Mouse (Mus musculus): Measurements from ENCODE around the gene Celf5.

The Celf5 gene

DNA sequence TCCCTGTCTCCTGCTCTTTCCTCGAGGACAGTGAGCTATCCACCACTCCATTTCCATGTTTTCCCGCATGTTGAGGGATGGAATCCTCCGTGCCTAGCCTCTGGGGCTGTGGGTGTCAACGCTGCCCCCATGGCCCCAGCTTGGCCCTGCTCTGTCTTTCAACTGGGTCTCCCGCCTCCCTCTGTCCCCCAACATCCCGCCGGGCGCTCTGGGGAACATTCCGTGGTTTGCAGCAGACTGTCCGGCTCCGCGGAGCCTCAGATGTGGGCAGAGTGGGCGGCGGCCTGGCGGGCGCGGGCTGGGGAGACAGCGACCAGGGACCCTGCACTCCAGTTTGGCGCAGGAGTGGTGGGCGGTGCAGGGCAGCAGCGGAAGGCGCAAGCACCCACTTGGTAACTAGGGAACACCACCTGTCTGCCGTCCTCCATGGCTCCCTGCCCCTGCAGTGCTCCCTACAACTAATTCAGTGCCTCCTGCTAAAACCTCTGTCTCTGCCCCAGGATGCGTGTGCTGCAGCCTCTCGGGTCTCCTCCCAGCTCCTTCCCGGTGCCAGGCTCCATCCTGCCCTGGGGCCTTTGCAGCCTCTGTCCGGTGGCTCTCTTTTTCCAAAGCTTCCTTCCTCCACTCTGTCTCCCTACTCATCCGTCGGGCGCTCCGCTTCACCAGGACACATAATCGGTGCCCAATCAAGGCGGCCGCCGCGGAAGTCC, 30.1 kb downstream of the Celf5 start:
- no peak for DNase-seq (ENCODE audit: low read depth, low spot score)

DNA sequence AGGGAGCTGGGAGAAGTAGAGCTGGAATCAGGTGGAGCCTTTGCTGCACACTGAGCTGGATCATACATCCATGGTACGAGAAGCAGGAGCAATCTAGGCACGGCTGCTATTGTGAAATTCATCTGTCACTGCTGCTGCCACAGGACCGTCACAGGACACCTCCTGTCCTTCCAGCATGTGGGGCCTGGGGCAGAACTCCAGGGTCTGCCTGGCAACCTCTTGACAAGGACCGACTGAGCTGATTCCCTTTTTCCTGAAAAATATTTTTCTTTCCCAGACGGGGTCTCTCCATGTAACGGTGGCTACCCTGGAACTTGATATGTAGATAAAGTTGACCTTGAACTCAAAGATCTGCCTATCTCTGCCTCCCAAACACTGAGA, 31.2 kb downstream of the Celf5 start:
- no peak for DNase-seq (ENCODE audit: low read depth, low spot score)

DNA sequence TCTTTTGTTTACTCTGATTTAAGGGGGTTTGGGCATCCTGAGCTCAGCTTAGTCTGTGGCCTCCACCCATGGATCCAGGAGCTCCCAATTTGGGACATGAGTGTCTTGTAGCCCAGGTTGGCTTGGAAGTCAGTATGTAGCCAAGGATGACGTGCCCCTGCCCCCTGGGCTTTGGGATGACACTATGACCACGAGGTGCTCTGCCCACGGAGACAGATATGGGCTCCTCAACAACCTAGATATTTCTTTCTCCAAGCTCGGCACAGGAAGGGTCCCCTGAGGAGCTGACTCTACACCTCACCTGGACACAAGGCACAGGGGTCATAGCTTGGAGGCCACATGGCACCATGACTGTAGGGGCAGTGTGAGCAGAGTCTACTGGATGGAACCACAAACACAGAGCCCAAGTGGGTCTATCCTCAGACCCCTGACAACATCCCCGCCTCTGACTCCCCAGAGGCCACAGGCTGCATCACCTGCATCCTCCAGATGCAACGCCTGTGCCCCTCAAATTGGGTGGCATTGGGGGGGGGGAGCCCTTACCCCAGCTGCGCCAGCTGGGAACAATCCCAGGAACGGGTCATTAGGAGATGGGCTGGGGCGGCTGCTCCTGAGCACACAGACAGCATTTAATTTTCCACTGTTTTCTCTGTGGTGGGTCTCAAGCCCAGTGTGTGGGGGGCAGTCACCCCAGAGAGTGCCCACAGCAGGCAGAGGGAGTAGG, 31.7 kb downstream of the Celf5 start:
- no peak for DNase-seq (ENCODE audit: low read depth, low spot score)

DNA sequence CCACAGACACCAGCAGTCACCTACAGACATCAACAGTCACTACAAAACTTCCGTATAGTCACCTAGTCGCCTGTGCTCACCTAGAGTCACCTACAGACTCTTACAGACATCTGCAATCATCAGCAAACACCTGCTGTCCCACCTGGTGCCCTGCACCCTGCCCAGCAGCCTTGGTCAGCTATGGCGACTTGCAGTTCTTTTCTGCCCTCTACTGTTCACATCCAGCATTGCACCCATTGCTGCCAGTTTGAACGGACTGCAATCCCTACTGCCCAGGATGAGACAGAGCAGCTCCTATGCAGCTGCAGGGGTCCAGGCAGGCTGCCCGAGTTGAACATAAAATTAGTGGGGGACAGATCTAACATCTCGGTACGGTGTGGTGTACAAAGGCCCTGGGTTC, 32.4 kb downstream of the Celf5 start:
- peak; percentile 90 for DNase-seq (ENCODE audit: low read depth, low spot score)

DNA sequence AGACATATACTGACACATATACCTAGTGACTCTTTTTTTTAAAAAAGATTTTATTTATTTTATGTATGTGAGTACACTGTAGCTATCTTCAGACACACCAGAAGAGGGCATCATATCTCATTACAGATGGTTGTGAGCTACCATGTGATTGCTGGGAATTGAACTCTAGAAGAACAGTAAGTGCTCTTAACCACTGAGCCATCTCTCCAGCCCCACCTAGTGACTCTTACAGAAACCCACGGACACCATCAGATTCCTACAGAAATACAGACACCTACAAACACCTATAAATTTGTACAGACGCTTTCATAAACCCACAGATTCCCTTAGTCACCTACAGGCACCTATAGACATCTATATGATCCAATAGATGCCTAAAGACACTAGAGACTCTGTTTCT, 37.0 kb downstream of the Celf5 start:
- peak; percentile 46 for DNase-seq (ENCODE audit: low read depth, low spot score)

DNA sequence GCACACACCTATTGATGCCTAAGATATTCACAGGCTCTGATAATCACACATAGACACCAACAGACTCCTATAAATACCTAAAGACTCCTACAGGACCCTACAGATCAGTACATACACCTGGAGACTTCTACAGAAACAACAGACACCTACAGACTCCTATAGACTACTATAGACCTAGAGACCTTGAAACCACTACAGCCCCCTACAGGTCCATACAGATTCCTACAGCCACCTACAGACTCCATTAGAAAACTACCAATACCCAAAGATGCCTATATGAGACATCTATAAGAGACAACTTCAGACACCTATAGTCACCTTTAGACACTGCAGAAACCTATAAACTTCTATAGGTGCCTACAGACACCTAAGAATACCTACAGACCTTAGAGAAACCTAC, 41.5 kb downstream of the Celf5 start:
- DNase-seq (ENCODE audit: low read depth, low spot score), result peak; percentile 62

DNA sequence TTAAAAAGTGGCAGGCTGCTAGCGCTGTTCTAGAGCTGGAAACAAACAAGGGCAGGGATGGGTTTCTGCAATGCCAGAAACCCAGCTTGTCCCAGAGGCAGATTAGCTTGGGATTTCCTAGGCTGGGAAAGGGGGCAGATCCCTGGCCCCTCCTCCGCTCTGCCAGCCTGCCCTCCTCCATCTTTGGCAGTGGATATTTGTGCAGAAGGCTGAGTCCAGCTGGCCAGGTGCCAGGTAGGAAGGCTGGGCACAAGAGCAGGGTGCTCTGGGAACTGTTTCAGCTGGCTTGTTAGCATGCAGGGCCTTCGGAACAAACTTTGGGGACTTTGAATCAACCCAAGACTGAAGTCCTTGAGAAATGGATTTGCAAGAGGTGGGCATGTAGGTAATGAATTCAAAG, 47.1 kb downstream of the Celf5 start:
- no peak for DNase-seq (ENCODE audit: low read depth, low spot score)

DNA sequence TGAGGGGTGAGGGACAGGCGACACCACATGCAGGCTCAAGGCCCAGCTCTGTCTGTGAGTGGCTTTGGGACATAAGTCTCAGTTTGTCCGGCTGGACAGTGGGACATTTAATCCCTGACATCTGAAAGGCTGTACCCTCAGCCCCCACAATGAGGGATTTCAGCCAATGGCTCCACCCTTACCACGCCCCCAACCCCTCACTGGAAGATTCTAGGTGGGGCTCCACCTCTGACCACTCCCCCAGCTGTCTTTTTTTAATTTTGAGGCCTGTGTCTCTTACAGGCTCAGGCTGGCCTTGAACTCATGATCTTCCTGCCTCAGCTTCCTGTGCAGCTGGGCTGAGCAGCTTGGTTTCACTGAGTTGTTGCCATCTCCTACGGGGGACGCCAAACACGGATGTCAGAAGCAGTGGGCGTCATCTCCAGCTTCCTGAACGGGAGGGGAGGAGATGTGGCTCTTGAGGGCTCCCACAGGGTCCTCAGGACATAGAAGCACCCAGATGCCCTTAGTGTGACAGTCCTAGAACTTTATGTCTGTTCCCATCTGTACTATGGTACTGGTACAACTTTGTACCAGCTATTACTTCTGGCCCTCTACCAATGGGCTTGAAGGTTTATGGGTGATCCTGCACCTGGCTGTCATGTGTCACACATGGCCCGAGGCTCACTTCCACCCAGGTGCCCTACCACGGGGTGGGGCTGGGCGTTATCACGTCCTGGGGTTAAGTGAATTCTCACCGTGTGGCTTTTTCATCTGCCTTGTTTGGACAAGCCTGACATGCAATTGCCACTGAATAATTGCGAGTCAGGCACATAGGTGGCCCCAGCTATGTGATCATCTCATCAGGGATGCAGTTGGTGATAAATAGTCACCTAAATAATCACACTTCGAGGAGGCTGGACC, 47.9 kb downstream of the Celf5 start:
- peak; percentile 56 for DNase-seq (ENCODE audit: low read depth, low spot score)

DNA sequence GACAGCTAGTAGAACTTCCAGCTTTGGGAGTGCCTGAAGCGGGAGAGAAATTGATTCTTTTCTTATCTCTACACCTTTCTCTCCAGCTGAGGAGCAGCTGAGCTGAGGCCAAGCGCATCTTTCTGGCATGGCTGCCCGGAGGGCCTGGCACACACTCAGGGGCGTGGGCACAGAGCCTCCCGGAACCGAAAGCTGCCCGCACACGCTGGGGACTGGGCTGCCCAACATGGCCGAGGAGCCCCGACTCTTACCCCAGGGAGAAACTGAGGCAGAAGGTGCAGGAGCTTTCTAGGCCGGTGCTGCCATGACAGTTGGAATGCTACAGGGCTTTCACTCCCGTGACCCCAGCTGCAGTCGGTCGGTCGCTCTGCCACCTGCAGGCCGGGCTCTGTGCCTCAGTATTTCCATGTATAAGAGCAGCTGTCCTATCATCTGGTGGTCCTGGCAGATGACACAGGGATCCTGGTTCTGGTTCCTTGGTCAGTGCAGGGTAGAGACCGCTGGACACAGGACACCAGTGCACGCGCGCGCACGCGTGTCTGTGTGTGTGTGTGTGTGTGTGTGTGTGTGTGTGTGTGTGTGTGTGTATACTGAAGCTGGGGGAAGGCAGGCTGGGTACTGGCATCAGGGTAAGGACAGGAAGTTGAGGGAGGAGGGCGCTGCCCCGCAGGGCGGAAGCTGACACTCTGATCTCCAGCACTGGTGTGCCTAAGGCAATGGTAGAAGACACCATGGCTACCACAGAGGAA, 48.8 kb downstream of the Celf5 start:
- DNase-seq (ENCODE audit: low read depth, low spot score), result peak; percentile 83

DNA sequence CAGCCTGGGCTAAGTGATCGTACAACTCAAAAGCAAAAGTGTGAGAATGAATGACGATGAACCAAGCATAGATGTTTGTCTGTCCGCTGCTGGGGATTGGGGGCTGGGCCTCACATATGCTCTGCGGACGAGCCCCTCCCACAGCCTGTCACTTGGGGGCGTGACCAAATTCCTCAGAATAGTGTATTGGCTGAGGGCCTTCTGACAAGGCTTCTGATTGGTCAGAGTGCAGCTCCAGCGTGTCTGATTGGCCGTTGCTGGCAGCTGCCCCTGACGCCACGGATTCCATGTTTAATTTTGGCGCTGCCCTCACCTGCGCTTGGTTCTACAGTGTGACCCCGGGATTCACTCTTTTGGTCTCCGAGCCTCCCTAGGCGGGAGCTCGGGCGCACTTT, 49.6 kb downstream of the Celf5 start:
- peak; percentile 97 for DNase-seq (ENCODE audit: low read depth, low spot score)

DNA sequence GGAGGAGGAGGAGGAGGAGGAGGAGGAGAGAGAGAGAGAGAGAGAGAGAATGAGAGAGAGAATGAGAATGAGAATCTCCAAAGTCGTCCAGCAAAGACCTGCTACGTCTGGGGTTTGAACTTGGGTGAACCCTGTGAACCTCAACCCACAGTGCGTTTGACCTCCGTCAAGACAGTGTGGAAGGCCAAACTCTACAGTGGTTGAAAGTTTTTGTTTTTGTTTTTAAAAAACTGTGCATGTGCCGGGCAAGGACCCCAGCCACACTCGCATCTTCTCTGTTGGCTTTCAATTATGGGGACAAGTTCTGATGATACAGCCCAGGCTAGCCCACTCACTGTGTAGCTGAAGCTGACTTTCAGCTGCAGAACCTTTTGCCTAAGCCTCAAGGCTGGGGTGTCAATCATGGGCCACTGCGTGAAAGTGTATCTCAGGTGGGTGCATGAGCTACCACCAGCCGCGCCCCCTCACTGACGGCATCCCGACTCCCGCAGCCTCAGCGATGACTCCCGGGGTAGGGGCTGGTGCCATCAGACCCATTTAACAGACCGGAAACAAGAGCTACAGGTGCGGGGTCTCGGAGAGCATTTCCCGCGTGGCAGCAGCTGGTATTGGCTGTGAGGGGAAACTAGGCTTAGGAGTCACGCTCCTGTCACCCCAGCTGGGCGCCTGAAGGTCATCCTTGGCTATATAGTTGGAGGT, 50.2 kb downstream of the Celf5 start:
- DNase-seq (ENCODE audit: low read depth, low spot score), result no peak

DNA sequence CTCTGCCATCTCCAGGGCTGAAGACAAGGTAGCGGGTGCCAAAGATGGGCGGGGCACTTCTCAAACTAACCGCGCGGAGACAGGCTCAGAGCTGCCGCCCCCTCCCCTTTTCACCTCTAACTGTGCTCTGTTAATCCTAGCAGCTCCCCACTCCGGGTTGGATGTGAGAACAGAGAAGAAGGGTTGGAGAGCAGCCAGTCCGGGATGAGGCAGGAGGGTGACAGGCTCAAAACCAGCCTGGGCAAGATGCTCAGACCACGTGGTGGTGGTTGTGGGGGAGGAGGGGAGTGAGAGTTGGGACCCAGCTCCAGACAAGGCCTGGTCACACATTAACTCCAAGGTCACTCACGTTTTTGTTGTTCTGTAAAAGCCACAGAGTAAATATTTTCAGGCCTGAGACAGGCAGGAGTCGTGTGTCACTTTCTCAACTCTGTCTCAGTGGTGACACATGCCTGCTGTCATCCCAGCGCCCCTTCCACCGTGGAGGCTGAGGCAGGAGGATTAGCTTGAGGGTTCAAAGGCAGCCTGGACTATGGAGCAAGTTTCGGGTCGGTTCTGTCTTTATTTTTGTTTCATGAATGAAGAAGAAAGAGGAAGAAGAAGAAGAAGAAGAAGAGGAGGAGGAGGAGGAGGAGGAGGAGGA, 50.9 kb downstream of the Celf5 start:
- peak; percentile 63 for DNase-seq (ENCODE audit: low read depth, low spot score)

DNA sequence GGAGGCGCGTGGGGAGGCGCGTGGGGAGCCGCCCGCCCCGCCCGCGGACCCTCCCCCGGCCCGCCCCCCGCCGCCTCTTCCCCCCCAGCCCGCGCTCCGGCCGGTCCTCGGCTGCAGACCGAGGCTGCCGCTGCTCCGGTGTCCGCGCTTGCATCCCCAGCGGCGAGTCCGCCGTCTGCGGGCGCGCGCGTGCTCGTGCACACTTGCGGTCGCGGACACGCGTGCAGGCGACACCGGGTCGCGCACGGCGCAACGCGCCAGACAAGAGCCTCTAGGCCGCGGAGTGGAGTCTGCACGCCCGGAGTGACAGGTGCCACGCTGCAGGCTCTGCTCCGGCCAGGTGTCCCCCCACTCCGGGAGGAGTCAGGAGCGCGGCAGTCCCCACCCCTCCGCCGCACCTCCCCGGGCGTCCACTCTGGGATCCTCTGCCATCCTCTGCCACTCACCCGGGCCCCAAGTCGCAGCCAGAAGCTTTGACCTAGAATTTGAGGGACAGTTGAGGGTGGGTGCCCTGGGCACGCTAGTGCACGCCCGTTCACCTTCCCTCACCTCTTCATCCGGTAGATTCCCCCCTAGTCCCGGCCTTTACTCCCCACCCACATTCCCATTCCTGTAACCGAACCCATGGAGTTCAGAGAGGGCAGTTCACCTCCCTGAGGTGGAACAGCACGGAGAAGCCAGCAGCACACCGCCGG, 51.5 kb downstream of the Celf5 start:
- peak; percentile 71 for DNase-seq (ENCODE audit: low read depth, low spot score)

DNA sequence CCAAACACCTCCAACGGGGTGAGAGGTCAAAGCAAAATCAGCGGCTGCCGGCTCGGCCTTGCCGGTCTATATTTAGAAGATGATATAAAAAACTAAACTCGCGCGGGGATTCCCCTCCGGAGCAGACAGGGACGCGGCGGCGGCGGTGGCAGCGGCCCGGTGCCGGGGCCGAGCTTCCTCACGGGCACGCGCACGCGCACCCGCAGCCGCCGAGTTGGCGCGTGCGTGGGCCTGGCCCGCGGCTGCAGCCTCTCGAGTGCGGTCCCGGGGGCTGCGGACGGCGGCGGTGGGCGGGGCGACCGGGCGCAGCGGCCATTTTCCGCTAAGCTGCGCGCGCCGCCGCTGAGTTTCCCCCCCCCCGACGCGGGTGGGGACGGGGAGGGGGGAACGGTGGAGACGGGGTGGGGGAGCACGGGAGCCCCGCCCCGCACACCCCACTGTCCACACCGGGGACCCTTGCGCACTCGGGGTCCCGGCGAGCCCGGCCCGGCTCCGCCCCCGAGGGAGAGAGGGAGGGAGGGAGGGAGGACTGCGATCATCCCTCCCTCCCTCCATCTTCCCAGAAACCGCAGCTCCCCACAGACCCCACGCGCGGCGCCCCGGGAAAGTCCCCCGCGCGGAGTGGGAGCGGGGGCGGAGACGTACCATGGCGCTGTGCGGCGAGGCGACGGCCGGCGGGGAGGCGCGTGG, 52.2 kb downstream of the Celf5 start:
- DNase-seq (ENCODE audit: low read depth, low spot score), result peak; percentile 89

DNA sequence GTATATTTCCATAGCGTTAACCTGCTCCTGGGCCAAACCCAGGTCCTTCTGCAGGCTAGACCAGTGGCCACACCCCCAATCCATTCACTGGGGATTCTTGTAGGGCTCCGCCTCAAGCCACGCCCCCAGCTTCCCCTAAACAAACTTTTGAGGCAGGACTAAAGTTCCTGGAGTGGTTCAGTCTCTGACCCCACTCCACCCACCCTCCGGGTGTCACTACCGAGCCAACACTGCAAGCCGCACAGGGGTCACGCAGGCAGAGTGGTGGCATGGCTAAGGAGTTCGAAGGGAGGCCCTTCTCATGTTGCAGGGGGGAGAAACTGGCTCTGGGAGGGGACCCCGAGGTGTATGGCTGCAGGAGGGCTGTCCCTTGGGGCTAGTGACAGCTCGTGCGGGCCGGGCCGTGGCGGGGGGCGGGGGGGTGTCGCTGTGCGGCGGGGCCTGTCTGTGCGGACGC, 52.9 kb downstream of the Celf5 start:
- DNase-seq (ENCODE audit: low read depth, low spot score), result peak; percentile 79

DNA sequence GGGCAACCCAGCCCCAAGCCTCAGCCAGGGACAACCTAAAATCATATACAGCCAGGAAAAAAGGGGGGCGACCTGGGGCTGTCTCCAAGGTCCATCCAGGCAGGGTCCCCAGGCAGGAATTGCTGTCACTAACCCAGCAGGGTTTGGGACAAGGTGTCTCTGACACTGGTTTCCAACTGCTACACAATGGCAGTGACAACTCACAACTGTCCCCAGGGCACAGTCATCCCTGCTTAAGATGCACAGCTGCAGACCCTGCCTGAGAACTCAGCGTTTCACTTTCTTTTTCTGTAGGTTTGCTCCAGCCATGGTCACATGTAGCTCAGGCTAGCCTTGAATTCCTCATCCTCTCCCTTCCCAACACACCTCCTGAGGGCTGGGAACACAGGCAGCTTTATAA, 53.4 kb downstream of the Celf5 start:
- no peak for DNase-seq (ENCODE audit: low read depth, low spot score)

DNA sequence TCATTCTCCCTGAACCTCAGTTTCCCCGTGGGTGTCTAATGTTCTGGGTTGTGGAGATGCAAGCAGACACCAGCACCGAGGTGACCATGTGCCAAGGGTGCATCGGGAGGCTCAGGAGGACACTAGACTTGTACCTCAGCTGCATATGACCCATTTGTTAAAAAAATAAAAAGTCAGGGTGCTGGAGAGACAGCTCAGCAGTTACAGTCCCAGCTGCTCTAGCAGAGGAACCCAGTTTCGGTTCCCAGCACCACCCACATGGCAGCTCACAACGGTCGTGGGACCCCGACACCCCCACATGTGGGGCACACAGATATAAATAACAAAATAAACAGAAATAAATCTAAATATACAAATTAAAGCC, 54.0 kb downstream of the Celf5 start:
- DNase-seq (ENCODE audit: low read depth, low spot score), result no peak

DNA sequence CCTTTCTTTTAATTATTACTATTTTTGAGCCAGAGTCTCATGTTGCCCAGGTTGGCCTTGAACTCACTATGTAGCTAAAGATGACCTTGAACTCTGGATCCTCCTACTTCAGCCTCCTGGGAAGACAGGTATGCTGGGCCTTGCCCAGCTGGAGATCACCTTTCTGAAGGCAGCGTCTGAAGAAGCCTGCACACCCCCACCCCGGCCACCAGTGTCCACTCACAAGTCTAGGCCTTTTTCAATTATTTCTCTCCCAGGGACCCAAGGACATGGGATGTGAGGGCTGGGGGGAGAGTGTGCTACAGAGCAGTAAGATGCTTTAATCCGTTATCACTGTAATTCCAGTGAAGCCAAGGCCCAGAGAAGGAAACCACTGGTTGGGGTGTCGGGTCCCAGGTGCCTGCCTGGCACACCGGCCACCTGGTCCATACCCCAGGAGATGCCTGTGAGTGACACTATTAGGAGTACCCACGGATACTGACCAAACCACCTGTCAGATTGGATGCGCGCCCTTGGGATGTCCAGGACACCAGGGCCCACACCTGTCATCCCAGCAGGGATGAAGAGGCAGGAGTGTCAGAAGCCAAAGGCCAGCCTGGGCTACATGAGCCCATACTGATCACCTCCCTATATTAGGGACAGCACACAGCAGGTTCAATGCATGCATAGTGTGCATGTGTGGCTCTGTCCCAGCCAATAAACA, 54.6 kb downstream of the Celf5 start:
- DNase-seq (ENCODE audit: low read depth, low spot score), result no peak

DNA sequence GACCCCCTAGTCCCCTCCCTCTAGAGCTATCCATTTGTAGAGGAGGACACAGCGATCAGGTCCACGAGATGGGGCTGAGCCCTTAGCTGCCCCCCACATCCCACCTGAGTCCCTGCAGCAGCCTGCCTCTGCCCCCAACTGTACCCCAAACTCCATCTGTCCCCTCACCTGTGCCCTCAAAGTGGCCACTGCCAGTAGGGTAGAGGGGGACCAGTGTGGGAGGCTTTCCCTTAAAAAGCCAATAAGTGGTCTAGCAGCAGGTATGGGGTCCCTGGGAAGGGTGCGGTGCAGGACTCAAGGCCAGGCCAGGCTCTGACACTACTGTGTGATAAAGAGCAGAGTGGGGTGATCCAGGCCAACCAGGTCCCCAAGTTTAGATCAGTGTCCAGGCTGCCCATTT, 55.2 kb downstream of the Celf5 start:
- no peak for DNase-seq (ENCODE audit: low read depth, low spot score)

Data from CD4-positive, CD25-positive, alpha-beta regulatory T cell, adult 2 months (primary cell).